Mouse (Mus musculus) limb, embryonic 14.5 days (tissue): ENCODE results near the gene Frmd4b. TPM values are rescaled to one million over a fixed set of nuclear protein-coding genes. Genes with fewer than 3 reads are reported as not detected.

Experiments
- ATAC-seq: fragments of 200-750 bp; cut with Nextera tagmentation; 2 replicates; pipeline ENCODE4 v1.8.0; 2017; ENCODE audit warnings: low read depth, moderate number of reproducible peaks, moderate TSS enrichment; ENCODE audit not compliant: low FRiP score
- DNase-seq: peaks from one replicate; pipeline ENCODE4 v3.0.0-alpha.2; 2015; ENCODE audit warnings: low spot score
- H3K27ac ChIP-seq: fragments of 300-500 bp; sonication (generic); replicated peaks from 2 replicates; pipeline ENCODE4 v1.5.1; 2014; ENCODE audit warnings: low read depth, mild to moderate bottlenecking, low read length, moderate library complexity, mixed read lengths
- H3K27me3 ChIP-seq: fragments of 300-500 bp; sonication (generic); 2 replicates; pipeline ENCODE4 v1.6.1; 2014; ENCODE audit warnings: low read length, mixed read lengths; ENCODE audit not compliant: control insufficient read depth, insufficient read depth
- H3K36me3 ChIP-seq: fragments of 300-500 bp; sonication (generic); 2 replicates; pipeline ENCODE4 v1.6.1; 2014; ENCODE audit warnings: mild to moderate bottlenecking, low read length, moderate library complexity, mixed read lengths; ENCODE audit not compliant: control insufficient read depth, insufficient read depth
- H3K4me1 ChIP-seq: fragments of 300-500 bp; sonication (generic); 2 replicates; pipeline ENCODE4 v1.6.1; 2014; ENCODE audit warnings: antibody characterized with exemption, low read length, mixed read lengths; ENCODE audit not compliant: control insufficient read depth, insufficient read depth
- H3K4me2 ChIP-seq: fragments of 300-500 bp; sonication (generic); replicated peaks from 2 replicates; pipeline ENCODE4 v1.6.1; 2014; ENCODE audit warnings: low read depth, mild to moderate bottlenecking, low read length, moderate library complexity; ENCODE audit not compliant: severe bottlenecking
- H3K4me3 ChIP-seq: fragments of 300-500 bp; sonication (generic); replicated peaks from 2 replicates; pipeline ENCODE4 v1.5.1; 2014; ENCODE audit warnings: low read length
- H3K9ac ChIP-seq: fragments of 300-500 bp; sonication (generic); 2 replicates; pipeline ENCODE4 v1.6.1; 2014; ENCODE audit warnings: mild to moderate bottlenecking, low read depth, low read length, moderate library complexity; ENCODE audit not compliant: severe bottlenecking
- H3K9me3 ChIP-seq: fragments of 300-500 bp; sonication (generic); 2 replicates; pipeline ENCODE4 v1.6.1; 2016; ENCODE audit warnings: low read length; ENCODE audit not compliant: control insufficient read depth
- POLR2A ChIP-seq: fragments of 200-500 bp; IDR thresholded peaks from 2 replicates; pipeline ENCODE4 v1.8.0; 2012; ENCODE audit warnings: inconsistent platforms, mild to moderate bottlenecking, moderate library complexity, borderline replicate concordance; ENCODE audit not compliant: insufficient read depth, insufficient read length; ENCODE audit errors: extremely low read depth
- WGBS: fragments of 180-500 bp; shearing (Covaris S2); extraction: QIAGEN DNeasy Blood & Tissue Kit; methylation state at CpG from one replicate; pipeline ENCODE4 v1.1.7; 2014; 5-methylcytosine and 5-hydroxymethylcytosine counted together
- polyA plus RNA-seq, 2 experiments: library from polyadenylated mRNA; depleted of rRNA in 1 of 2; stranded (reverse) in 1 of 2; unstranded in 1 of 2; fragments of >200 nt; fragmentation: Nextera tagmentation in 1 of 2; extraction: Ambion mirVana in 1 of 2; gene quantifications; 2 replicates each; pipeline versions ENCODE4 v1.2.1 to v1.2.3; 2012 to 2014

Frmd4b gene
- polyA plus RNA-seq, 2 experiments = 13.9 to 14.1 TPM

GRCm38 (mm10) chr6:97485886-97486386 is 131.4 kb downstream of the Frmd4b start:
- Histone ChIP-seq H3K4me1 (peaks cover 20% of the 10 kb centered on the region; the same call in 1 of the 2 replicates), H3K9me3 (no peaks in the 10 kb centered on the region), H3K36me3 (no peaks in the 10 kb centered on the region), H3K4me3 (no peak overlapping the region), H3K27me3 (peaks cover 10% of the 10 kb centered on the region; the same call in 1 of the 2 replicates), H3K27ac (no peak overlapping the region), H3K9ac (no peak overlapping the region), H3K4me2 (no peak overlapping the region)
- ATAC-seq (no peak), DNase-seq (no peak)
- 50% methylated on average over 11 of the region's 11 CpGs for WGBS
- no peak for TF ChIP-seq POLR2A

- H3K27me3 ChIP-seq = no peaks in the 10 kb centered on the region
- peaks cover 7% of the 10 kb centered on the region; the same call in 1 of the 2 replicates for H3K4me1 ChIP-seq
- 76% methylated on average over 6 of the region's 6 CpGs for WGBS
- no peak overlapping the region for H3K27ac ChIP-seq
- no peak overlapping the region for H3K4me2 ChIP-seq
- no peak overlapping the region for H3K9ac ChIP-seq
- DNase-seq (no peak), ATAC-seq (no peak)
- H3K36me3 ChIP-seq = no peaks in the 10 kb centered on the region
- no peak overlapping the region for H3K4me3 ChIP-seq
- TF ChIP-seq POLR2A = no peak
- no peaks in the 10 kb centered on the region for H3K9me3 ChIP-seq
Measured at GRCm38 (mm10) chr6:97481912-97482311, 135.4 kb downstream of the Frmd4b start.

DNA sequence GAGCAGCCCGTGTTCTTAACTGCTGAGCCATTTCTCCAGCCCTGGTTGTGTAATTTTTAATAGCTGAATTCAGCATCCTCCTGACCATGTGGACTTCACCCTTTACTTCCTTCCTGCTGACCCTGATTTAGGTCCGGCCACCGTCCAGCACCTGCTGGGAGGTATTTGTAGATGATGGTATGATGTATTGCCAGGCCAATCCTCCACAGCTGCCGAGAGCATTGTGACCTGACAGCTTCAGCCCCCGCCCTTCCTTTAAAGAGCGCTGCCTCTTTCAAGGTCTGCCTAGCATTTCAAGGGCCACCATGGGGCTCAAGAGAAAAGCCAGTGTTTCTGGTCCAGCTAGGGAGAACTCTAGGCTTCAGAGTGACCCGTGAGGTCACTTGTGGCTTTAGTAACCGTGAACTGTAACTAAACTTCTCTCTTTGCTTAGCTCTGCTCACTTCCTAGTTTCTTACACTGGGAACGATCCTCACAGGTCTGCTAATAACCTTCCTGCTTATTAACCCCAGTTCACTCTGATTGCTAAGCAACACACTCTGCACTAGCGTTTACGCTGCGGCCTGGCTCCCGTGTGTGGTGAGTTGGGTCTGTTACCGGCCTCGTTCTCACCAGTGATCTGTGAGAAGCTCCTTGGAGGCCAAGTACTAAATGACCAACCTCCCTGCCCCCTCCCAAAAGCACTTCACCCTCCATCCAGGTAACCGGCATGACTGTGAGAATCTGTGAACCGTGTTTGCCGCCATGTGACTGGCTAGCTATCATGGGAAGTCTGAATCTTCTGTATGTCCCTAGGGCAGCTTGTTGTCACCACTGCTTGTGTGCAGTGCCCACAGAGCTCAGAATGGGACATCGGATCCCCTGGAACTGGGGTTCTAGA is 138.1 kb downstream of the Frmd4b start:
- no peak for ATAC-seq
- no peaks in the 10 kb centered on the region for H3K27me3 ChIP-seq
- TF ChIP-seq POLR2A = no peak
- no peaks in the 10 kb centered on the region for H3K36me3 ChIP-seq
- 56% methylated on average over 19 of the region's 19 CpGs for WGBS
- H3K27ac ChIP-seq = no peak overlapping the region
- H3K4me3 ChIP-seq = no peak overlapping the region
- H3K4me2 ChIP-seq = no peak overlapping the region
- no peaks in the 10 kb centered on the region for H3K4me1 ChIP-seq
- DNase-seq = no peak
- no peak overlapping the region for H3K9ac ChIP-seq
- no peaks in the 10 kb centered on the region for H3K9me3 ChIP-seq

DNA sequence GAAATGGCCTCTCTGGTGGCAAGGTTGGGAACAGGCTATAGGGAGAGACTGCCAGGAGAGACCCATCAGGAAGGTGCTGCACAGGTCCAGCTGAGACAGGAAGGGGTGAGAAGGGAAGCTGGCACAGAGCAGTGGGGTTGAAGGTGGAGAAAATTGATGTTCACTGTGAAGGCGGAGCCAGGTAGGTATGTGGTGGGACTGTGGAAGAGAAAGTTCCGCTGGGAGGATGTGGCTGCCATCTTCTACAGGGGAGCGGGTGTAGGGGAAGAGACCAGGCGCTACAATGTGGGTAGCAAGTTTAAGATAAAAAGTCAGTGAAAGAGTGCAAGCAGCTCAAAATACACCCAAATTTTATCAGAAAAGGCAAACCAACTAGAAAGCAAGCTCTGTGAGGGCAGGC is 143.7 kb downstream of the Frmd4b start:
- Histone ChIP-seq H3K4me3 (no peak overlapping the region), H3K27ac (no peak overlapping the region), H3K4me2 (no peak overlapping the region), H3K36me3 (no peaks in the 10 kb centered on the region), H3K27me3 (no peaks in the 10 kb centered on the region), H3K9ac (no peak overlapping the region), H3K9me3 (no peaks in the 10 kb centered on the region), H3K4me1 (no peaks in the 10 kb centered on the region)
- DNase-seq = no peak
- 92% methylated on average over 4 of the region's 4 CpGs for WGBS
- no peak for TF ChIP-seq POLR2A
- ATAC-seq = no peak

DNA sequence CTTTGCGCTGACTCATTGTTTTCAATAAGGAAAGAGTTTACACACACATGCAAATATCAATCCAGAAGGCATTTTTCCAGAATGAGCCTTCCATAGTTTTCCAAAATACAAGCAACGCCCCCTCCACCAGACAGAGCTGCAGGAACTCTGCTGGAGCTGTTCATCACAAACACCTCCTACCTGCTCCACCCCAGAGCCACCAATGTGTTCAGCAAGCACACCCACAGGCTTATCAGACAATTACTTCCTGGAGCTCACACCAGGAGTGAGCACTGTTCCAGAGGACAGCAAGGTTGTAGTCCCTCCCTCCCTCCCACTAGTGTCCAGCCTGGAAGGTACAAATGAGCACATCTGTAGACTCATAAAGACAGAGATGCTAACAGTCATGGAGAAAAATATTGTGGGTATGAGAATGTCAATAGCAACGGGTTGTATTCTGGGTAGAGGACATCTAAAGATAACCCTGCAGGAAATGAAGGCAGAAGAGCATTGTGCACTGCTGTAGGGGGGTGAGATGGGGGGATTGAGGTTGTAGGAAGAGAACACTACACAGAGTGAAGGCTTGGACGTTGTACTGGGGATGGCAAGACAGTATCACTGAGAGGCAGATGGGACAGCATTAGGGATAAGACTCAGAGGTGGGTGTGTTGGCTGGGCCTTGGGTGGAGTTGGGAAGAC is 144.3 kb downstream of the Frmd4b start:
- Histone ChIP-seq H3K36me3 (no peaks in the 10 kb centered on the region), H3K9me3 (no peaks in the 10 kb centered on the region), H3K27me3 (no peaks in the 10 kb centered on the region), H3K4me2 (no peak overlapping the region), H3K4me3 (no peak overlapping the region), H3K4me1 (no peaks in the 10 kb centered on the region), H3K9ac (no peak overlapping the region), H3K27ac (no peak overlapping the region)
- no peak for TF ChIP-seq POLR2A
- 81% methylated on average over 4 of the region's 4 CpGs for WGBS
- no peak for ATAC-seq
- DNase-seq = no peak
